Mouse (Mus musculus) right cerebral cortex, postnatal 10 days (tissue): ENCODE measurements at regions not wholly inside any gene's neighbourhood (a gene's known extent, or its start where the extent isn't known, plus 50 kb on each side); places are given as distances from the start of the nearest gene placed in this dataset.

Experiments
- DNase-seq, 2 experiments: peaks; one replicate each; pipeline ENCODE4 v3.0.0; 2021; ENCODE audit warnings: low spot score in 2 of 2

DNA sequence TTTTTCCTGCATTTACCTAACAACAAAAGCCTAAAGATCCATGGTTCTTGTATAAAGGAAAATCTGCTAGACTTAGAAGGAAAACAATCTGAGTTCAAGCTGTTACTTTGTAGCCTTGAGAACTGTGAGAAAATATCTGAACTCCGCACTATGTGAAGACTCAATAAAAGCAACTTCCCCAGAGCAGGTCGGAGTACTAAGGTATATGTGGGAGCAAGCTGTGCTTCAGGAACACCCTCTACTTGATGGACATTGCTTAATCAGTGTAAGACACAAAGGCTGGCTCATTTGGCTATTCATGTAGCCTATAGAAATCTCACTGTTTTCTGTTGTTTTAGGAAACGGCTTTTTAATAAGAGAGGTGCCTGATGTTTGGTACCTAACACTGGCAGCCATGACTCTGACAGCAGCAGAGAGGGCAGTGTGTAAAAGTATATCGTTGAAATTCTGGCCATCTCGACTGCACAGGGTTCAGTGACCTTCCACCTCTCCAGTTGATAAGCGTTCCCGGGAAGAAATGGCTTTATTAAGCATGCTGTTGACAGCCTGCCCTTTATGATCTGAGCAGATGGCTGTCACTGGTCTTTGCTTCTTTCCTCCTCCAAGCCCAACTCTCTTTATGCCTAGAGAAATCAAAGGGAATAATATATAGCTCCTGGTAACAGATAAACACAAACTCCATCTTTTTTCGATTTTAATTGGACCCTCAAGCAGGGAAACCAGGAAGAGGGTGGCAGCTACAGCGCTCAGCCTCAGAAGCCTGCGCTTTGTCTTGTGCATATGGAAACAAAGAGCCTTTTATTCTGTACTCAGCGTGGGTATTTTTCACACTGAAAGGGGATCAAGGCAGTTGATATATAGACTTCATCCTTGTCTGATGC is 443.7 kb upstream of the Sel1l start:
- DNase-seq = no peak

- no peak for DNase-seq
Observed at GRCm38 (mm10) chr12:92291490-92291889, 442.5 kb upstream of the Sel1l start.

DNA sequence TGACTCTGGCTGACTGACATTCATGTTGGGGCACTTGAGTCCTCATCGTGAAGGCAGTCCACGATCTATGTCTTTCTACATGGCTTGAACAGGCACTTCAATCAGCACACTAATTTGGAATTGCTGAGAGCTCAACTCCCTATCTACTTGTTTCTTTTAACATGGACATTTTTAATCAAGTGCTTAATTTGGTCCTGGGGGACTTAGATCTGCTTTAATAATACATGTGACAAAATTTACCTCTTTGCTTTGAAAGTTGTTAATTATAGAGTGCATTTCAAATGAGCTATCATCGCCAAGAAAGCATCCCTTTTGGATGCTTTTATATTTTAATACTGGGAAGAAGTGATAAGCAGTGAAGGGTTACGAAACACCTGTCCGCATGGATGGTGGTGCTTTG is 436.6 kb upstream of the Sel1l start:
- no peak for DNase-seq

DNA sequence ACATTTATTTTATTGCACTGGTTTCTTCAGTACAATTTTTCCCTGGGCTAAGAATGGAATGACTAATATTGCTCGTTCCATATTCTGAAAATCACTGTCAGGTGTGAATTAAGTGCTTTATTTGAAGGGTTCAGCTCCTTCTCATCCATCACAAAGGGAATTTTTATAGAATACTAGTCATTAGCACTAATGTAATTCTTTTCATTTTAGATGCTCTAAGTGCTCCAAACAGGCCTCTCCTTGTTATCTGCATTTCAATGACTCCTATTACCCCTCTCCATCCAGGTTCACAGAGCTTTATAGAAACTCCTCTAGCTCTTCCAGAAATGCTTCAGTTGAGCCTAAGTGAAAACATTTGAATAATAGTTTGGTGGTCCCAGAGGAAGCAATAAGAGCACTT is 431.5 kb upstream of the Sel1l start:
- no peak for DNase-seq

GRCm38 (mm10) chr12:92251962-92252361 is 403.0 kb upstream of the Sel1l start:
- no peak for DNase-seq

GRCm38 (mm10) chr12:92246790-92247451 is 398.0 kb upstream of the Sel1l start:
- DNase-seq = peak in 1 of 2 experiments; percentile 25

DNA sequence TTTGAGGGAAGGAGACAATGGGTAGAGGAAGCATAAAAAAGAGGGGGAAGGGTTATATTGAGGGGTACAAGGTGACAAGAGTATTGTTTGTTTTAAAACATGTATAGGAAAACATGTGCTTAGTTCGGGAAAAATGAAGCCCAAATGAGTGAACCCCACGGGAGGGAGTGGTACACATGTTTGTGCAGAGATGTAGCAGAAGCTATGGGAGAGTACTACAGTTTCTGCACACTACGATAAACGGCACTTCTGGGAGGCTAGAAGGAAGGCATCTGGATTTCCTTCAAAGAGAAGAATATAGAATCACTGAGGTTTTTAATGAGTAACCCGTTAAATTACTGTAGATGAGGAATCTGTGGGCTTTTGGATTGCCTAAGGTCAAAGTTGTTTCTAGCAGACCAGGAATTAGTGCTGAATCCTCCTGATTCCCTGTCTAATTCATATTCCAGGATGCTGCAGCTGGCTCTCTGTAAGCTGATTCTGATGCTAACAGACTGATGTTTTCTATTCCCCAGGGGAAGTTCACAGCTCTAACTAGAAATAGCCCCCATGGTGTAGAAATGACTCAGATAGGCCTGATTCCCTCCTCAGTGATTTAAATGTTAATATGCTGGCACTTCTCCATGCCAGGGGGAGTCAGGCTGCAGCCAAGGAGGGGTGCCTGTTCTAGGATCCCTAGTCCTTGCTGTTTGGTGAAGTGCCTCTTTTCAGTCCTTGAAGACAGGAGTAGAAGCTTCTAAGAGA is 391.2 kb upstream of the Sel1l start:
- DNase-seq = no peak

DNA sequence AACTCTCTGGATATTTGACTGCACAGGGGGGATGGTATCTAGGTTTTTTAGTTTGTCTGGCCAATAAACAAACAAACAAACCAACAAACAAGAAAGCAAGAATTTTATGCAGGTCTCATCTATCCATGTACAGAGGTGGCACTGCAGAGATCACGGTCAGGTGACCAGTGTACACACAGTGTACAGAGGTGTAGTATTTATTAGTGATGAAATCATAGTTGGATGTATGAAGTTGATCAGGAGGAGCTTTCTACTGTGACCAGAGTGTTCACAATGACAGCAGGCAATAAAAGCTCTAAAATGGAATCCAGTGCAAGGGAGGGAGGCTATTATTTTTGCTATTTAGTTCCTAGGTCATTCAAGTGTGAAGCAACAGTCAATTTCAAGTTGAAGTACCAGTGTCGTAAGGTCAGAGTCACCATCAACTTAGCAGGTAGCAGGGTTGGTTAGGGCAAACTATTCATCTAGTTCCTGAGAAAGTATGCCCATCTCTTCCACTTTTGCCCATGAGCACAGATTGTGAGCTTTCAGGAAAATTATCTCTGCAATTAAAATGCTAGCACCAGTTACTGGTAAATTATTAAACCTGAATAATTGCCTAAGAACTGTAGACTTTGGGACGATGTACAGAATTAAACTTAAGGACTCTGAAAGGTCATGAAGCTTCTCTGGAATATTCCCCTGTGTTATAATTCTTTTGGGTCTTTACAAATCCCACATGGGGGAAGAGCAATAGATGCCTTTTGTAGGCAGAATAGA is 384.9 kb upstream of the Sel1l start:
- DNase-seq = no peak

- DNase-seq = no peak
Observed at GRCm38 (mm10) chr12:92228585-92228984, 379.6 kb upstream of the Sel1l start.

DNA sequence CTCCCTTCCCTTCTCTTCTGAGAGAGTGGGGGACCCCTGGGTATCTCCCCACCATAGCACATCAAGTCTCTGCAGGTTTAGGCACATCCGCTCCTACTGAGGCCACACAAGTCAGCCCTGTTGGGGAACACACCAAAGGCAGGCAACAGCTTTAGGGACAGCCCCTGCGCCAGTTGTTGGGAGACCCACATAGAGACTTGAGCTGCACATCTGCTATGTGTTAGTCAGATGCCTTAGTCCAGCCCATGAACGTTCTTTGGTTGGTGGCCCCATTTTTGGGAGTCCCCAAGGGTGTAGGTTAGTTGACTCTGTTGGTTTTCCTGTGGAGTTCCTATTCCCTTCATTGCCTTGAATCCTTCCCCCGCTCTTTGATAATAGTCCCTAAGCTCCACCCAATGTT is 354.4 kb upstream of the Sel1l start:
- no peak for DNase-seq

GRCm38 (mm10) chr12:92200602-92201001 is 351.6 kb upstream of the Sel1l start:
- no peak for DNase-seq

- no peak for DNase-seq
Observed at GRCm38 (mm10) chr12:92198738-92199477, 350.0 kb upstream of the Sel1l start.

DNA sequence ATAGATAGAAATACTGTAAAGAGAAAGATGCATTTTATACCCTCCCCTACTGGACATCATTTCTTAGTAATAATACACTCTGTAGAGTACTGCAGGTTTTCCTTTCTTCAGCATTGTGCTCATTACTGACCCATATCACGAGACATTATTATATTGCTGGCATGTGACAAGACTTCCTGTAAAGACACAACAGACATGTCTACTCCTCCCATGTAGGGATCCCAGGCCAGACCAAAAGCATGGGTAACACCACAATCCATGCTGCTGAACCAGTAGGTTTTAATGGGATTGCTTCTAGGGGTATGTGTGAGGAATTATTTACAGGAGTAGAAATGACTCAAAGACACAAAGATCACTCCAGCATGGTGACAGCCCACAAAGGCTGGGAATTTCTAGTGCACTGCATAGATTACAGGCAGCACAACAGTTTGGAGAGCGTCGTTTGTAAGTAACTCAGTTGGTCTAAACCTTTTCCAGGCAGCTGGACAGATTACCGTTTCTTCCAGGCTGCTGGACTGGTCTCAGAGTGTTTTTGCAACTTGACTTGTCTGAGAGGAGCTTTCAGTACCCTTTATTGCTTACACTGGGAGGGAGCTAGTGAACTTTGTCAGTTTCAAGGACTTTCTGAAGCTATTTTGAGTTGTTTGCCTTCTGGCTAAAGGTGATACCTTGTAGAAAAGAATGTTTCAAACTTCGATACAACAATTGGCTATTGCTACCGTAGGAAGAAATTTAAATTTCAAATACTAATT is 345.2 kb upstream of the Sel1l start:
- DNase-seq = no peak

DNA sequence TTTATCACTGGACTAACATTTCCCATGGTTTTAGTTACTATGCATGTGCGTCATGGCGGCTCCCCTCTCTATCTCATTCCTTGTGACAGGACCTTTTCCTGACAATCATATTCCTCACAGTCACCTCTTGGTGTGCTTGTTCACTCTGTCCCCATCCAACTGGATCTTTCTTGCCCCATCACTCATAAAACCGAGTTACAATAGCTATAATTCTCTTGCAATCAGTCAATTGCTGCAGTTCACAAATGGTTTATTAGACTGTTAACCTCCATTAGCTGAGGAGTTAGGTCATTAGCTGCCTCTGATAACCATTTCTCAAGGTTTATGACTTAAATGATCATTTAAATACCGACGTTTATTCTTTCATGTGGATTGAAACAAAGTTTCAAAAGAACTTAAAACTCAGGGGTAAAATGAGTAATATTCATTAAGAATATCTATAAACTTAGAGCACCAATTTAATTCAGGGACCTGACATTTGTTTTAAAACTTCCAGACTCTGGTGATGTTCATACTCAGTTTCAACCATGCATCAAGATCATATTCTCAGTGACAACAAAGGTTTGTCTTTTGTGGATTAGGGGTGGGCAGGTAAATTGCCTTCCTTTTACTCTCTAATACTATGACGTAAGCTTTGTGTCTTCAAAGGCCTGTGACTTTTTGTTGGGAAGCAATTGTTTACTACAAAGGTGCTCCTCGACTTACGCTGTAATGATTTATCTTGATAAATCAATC is 344.4 kb upstream of the Sel1l start:
- DNase-seq = no peak

DNA sequence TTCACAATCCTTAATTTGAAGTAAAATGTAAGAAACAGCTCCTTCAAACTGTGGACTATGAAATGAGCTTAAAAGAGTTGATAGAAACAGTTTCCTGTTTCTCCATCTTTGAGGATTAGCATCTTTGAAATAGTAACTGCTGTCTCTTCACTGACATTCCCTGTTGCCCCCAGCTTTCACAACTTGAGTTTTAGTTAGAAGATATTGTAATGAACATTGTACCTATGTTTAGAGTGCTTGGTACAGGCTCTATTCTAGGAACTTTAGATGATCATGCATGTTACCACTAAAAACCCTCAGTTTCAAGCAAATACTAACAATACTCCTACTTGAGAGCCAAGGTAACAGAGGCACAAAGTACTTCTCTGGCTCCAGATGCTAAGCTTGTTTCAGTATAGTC is 340.1 kb upstream of the Sel1l start:
- DNase-seq = no peak

GRCm38 (mm10) chr12:92187133-92187482 is 338.2 kb upstream of the Sel1l start:
- no peak for DNase-seq

- no peak for DNase-seq
Observed at GRCm38 (mm10) chr12:92186448-92187132, 337.6 kb upstream of the Sel1l start.

DNA sequence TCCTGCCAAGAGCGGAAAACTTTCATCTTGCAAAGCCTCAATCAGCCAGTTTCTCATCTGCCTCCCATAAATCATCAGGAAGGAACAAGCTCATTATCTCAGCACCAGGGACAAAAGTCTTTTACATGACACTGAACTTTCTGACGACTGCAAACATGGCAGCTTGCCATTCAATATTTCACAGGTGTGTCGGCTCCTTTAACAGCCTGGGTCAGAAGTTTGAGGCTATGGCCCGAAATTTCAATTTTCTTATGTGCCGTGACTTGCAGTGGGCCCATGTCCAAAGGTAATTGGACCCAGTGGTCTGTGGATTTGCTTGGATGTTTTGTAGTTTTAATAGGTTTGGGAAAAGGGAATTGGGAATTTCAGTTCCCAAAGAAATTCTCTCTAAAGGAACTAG is 330.3 kb upstream of the Sel1l start:
- DNase-seq = no peak

DNA sequence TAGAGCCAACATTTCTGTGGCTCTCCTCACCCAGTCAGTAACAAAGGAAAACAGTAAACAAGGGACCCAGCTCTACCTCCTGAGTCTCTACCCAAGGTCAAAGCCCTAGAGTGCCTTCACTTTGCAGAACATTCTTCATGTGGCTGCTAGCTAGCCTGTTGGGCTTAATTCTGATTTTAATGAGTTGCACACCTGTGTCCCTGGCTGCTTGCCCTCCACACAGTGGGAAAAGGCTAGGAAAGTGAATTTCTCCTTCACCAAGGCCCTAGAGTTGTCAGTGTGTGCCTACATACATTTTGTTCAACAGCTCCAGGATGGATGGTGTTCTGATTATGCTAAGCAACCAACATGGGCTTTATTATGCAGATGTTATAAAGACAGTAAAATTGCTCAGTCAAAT is 307.8 kb upstream of the Sel1l start:
- no peak for DNase-seq
